In genomic region chr1:152815265-152815701, GRCm38 (mm10) we compare ENCODE assay signal across 8 mouse cellular contexts. TPM values are rescaled to one million over a fixed set of nuclear protein-coding genes. Genes with fewer than 3 reads are reported as not detected.
DNase-seq lines count a peak whose midpoint lies in the region; ATAC-seq and TF ChIP-seq lines count a peak whose summit lies in the region.

No protein-coding gene starts in this region.

- no peaks in the 10 kb centered on the region for H3K27me3 ChIP-seq in heart, adult 2 months (ENCODE audit: control insufficient read depth, insufficient read depth, low read length)
- no peaks in the 10 kb centered on the region for H3K27me3 ChIP-seq in intestine, embryonic 14.5 days (replicated peaks; ENCODE audit: control insufficient read depth, insufficient read depth, low read length)
- no peaks in the 10 kb centered on the region for H3K27me3 ChIP-seq in small intestine, adult 2 months (ENCODE audit: control insufficient read depth, insufficient read depth, low read length)

- peak overlapping the region; percentile 26; the same call in 1 of the 2 replicates for H3K4me2 ChIP-seq in intestine, embryonic 14.5 days (ENCODE audit: low read length)

- no peak overlapping the region for H3K9ac ChIP-seq in heart, adult 2 months (ENCODE audit: low read depth, low read length)
- H3K9ac ChIP-seq in intestine, embryonic 14.5 days (ENCODE audit: low read length) = no peak overlapping the region

- no peak overlapping the region for H3K27ac ChIP-seq in heart, adult 2 months
- no peak overlapping the region for H3K27ac ChIP-seq in intestine, embryonic 14.5 days (ENCODE audit: low read depth)
- no peak overlapping the region for H3K27ac ChIP-seq in small intestine, adult 2 months (ENCODE audit: insufficient read depth, low read depth, low read length)

- H3K79me2 ChIP-seq in heart, adult 2 months (replicated peaks; ENCODE audit: control insufficient read depth, insufficient read depth, low read length) = no peaks in the 10 kb centered on the region

- H3K9me3 ChIP-seq in intestine, embryonic 14.5 days (ENCODE audit: control insufficient read depth, low read length) = no peaks in the 10 kb centered on the region

- 41% methylated on average over 7 of the region's 7 CpGs for WGBS in heart, adult 2 months
- 32% methylated on average over 7 of the region's 7 CpGs for WGBS in intestine, embryonic 14.5 days
- 13% methylated on average over 7 of the region's 7 CpGs for WGBS in small intestine, adult 2 months

- peak; percentile 49 for TF ChIP-seq CTCF in heart, adult 2 months (IDR thresholded peaks at IDR 0.05)
- peak; percentile 60 for TF ChIP-seq CTCF in small intestine, adult 2 months (IDR thresholded peaks at IDR 0.05; ENCODE audit: extremely low read depth, insufficient read length, insufficient replicate concordance, low read depth, low read length)

- no peak for TF ChIP-seq POLR2A in heart, adult 2 months (IDR thresholded peaks at IDR 0.05; ENCODE audit: insufficient read depth, low read depth, low read length)
- no peak for TF ChIP-seq POLR2A in small intestine, adult 2 months (IDR thresholded peaks at IDR 0.05; ENCODE audit: low read depth, low read length)

- intact Hi-C loops in heart, adult 2 months (cut with DNase I) = no loop called here

- DNase-seq in heart, adult 2 months = no peak
- DNase-seq in heart, adult 9 months (ENCODE audit: low spot score in 2 of 2) = no peak
- DNase-seq in NIH3T3 (ENCODE audit: low read depth) = peak; percentile 77
- peak; percentile 83 for DNase-seq in intestine, embryonic 14.5 days (ENCODE audit: low spot score)
- peak; percentile 40 for DNase-seq in lung, postnatal 14 days
- DNase-seq in urinary bladder, postnatal 25 days (ENCODE audit: low spot score) = no peak

- no peaks in the 10 kb centered on the region for H3K36me3 ChIP-seq in heart, adult 2 months (ENCODE audit: control insufficient read depth, insufficient read depth, low read length)
- no peaks in the 10 kb centered on the region for H3K36me3 ChIP-seq in intestine, embryonic 14.5 days (ENCODE audit: control insufficient read depth, insufficient read depth, low read length)
- H3K36me3 ChIP-seq in small intestine, adult 2 months (ENCODE audit: control insufficient read depth, insufficient read depth, low read length) = peaks cover 2% of the 10 kb centered on the region; the same call in 1 of the 2 replicates

- peaks cover 8% of the 10 kb centered on the region for H3K4me1 ChIP-seq in heart, adult 2 months (ENCODE audit: control insufficient read depth, insufficient read depth, low read length)
- peaks cover 15% of the 10 kb centered on the region; the same call in 1 of the 2 replicates for H3K4me1 ChIP-seq in intestine, embryonic 14.5 days (replicated peaks; ENCODE audit: control insufficient read depth, insufficient read depth, low read length)
- H3K4me1 ChIP-seq in small intestine, adult 2 months (ENCODE audit: control insufficient read depth, insufficient read depth, insufficient read length, low read length) = peaks cover 11% of the 10 kb centered on the region; the same call in 1 of the 2 replicates

- TF ChIP-seq EP300 in heart, adult 2 months (IDR thresholded peaks at IDR 0.05; ENCODE audit: insufficient read depth, low read depth, low read length) = no peak

- ATAC-seq in erythroblast, adult 5-6 weeks (replicated peaks; ENCODE audit: low FRiP score, poor library complexity, severe bottlenecking) = peak; percentile 75
- peak; percentile 59 for ATAC-seq in intestine, embryonic 14.5 days (replicated peaks; ENCODE audit: low FRiP score, low TSS enrichment, low read depth)

- H3K4me3 ChIP-seq in heart, adult 2 months = no peak overlapping the region
- no peak overlapping the region for H3K4me3 ChIP-seq in intestine, embryonic 14.5 days (ENCODE audit: low read depth, low read length)
- peak overlapping the region; percentile 49 for H3K4me3 ChIP-seq in small intestine, adult 2 months (ENCODE audit: low read depth, low read length)

RNA-seq across cellular contexts. Expression of gene Ncf2, which starts 15.3 kb away (rescaled TPM):
- 1 to 10 TPM; 3.3 to 4.0 TPM for total RNA-seq in heart, adult 2 months (2021)
- 3.0 and 3.2 TPM in 2 replicates for polyA plus RNA-seq in heart, adult 2 months (2012; rRNA removed)
- total RNA-seq in erythroblast, adult 5-6 weeks (2015; ENCODE audit: low replicate concordance) = 40.0 and 42.4 TPM in 2 replicates
- 35.7 and 41.1 TPM in 2 replicates for total RNA-seq in erythroblast, adult 5-6 weeks (2017; ENCODE audit: low replicate concordance)
- polyA plus RNA-seq in intestine, embryonic 14.5 days (2014; fragmentation: Nextera tagmentation; extraction: Ambion mirVana) = 6.1 and 7.2 TPM in 2 replicates
- polyA plus RNA-seq in small intestine, adult 2 months (2012; rRNA removed) = 3.0 and 5.4 TPM in 2 replicates

RNA-seq across cellular contexts. Expression of gene Arpc5, which starts 48.9 kb away (rescaled TPM):
- 10 to 100 TPM; 26.4 to 27.7 TPM for total RNA-seq in heart, adult 2 months (2021)
- 23.6 and 32.9 TPM in 2 replicates for polyA plus RNA-seq in heart, adult 2 months (2012; rRNA removed)
- 170 and 173 TPM in 2 replicates for total RNA-seq in erythroblast, adult 5-6 weeks (2015; ENCODE audit: low replicate concordance)
- 68.9 and 74.2 TPM in 2 replicates for total RNA-seq in erythroblast, adult 5-6 weeks (2017; ENCODE audit: low replicate concordance)
- 312 and 313 TPM in 2 replicates for polyA plus RNA-seq in intestine, embryonic 14.5 days (2014; fragmentation: Nextera tagmentation; extraction: Ambion mirVana)
- polyA plus RNA-seq in small intestine, adult 2 months (2012; rRNA removed) = 76.3 and 102 TPM in 2 replicates

RNA-seq across cellular contexts. Expression of gene Rgl1, which starts 49.1 kb away (rescaled TPM):
- total RNA-seq in heart, adult 2 months (2021) = 10 to 100 TPM; 28.4 to 33.2 TPM
- polyA plus RNA-seq in heart, adult 2 months (2012; rRNA removed) = 14.9 and 22.7 TPM in 2 replicates
- total RNA-seq in erythroblast, adult 5-6 weeks (2015; ENCODE audit: low replicate concordance) = 5.8 and 13.6 TPM in 2 replicates
- 14.4 and 46.6 TPM in 2 replicates for total RNA-seq in erythroblast, adult 5-6 weeks (2017; ENCODE audit: low replicate concordance)
- 50.9 and 54.4 TPM in 2 replicates for polyA plus RNA-seq in intestine, embryonic 14.5 days (2014; fragmentation: Nextera tagmentation; extraction: Ambion mirVana)
- polyA plus RNA-seq in small intestine, adult 2 months (2012; rRNA removed) = 1.8 and 3.3 TPM in 2 replicates

Comparison
In these comparisons a context has a peak if more than half of its experiments do, and no peak if none do; other contexts are left out.
1. DNase-seq: peak in NIH3T3 (single experiment), intestine, embryonic 14.5 days (single experiment) and lung, postnatal 14 days (single experiment); none in heart, adult 2 months (0 of 2), heart, adult 9 months (0 of 2) and urinary bladder, postnatal 25 days (single experiment).